Mouse (Mus musculus) limb, embryonic 11.5 days (tissue): ENCODE measurements at regions not wholly inside any gene's neighbourhood (a gene's known extent, or its start where the extent isn't known, plus 50 kb on each side); places are given as distances from the start of the nearest gene placed in this dataset.

ENCODE experiments used
- ATAC-seq: fragments of 200-750 bp; cut with Nextera tagmentation; 2 replicates; pipeline ENCODE4 v1.8.0; 2017; ENCODE audit warnings: low read depth; ENCODE audit not compliant: insufficient number of reproducible peaks, low FRiP score, low TSS enrichment
- DNase-seq: peaks from one replicate; pipeline ENCODE4 v3.0.0-alpha.2; 2015; ENCODE audit warnings: low spot score
- H3K27ac ChIP-seq: fragments of 300-500 bp; sonication (generic); replicated peaks from 2 replicates; pipeline ENCODE4 v1.5.1; 2014; ENCODE audit warnings: low read depth, mild to moderate bottlenecking, low read length
- H3K27me3 ChIP-seq: fragments of 300-500 bp; sonication (generic); 2 replicates; pipeline ENCODE4 v1.6.1; 2014; ENCODE audit warnings: mild to moderate bottlenecking, low read length, mixed read lengths; ENCODE audit not compliant: control insufficient read depth, insufficient read depth
- H3K36me3 ChIP-seq: fragments of 300-500 bp; sonication (generic); 2 replicates; pipeline ENCODE4 v1.6.1; 2014; ENCODE audit warnings: mild to moderate bottlenecking, low read length, moderate library complexity, mixed read lengths; ENCODE audit not compliant: control insufficient read depth, insufficient read depth
- H3K4me1 ChIP-seq: fragments of 300-500 bp; sonication (generic); 2 replicates; pipeline ENCODE4 v1.6.1; 2014; ENCODE audit warnings: low read length, mixed read lengths; ENCODE audit not compliant: control insufficient read depth, insufficient read depth
- H3K4me2 ChIP-seq: fragments of 300-500 bp; sonication (generic); 2 replicates; pipeline ENCODE4 v1.6.1; 2014; ENCODE audit warnings: low read depth, mild to moderate bottlenecking, moderate library complexity; ENCODE audit not compliant: severe bottlenecking
- H3K4me3 ChIP-seq: fragments of 300-500 bp; sonication (generic); 2 replicates; pipeline ENCODE4 v1.5.1; 2014; ENCODE audit warnings: low read depth, low read length
- H3K9ac ChIP-seq: fragments of 300-500 bp; sonication (generic); 2 replicates; pipeline ENCODE4 v1.6.1; 2014; ENCODE audit warnings: mild to moderate bottlenecking, low read length
- H3K9me3 ChIP-seq: fragments of 300-500 bp; sonication (generic); 2 replicates; pipeline ENCODE4 v1.6.1; 2016; ENCODE audit warnings: low read length; ENCODE audit not compliant: control insufficient read depth
- WGBS: fragments of 180-500 bp; shearing (Covaris S2); extraction: QIAGEN DNeasy Blood & Tissue Kit; methylation state at CpG from one replicate; pipeline ENCODE4 v1.1.7; 2014; 5-methylcytosine and 5-hydroxymethylcytosine counted together

GRCm38 (mm10) chr4:106017065-106017646 is 227.5 kb downstream of the Gm12728 start:
- Histone ChIP-seq H3K9me3 (no peaks in the 10 kb centered on the region), H3K27ac (no peak overlapping the region), H3K4me2 (no peak overlapping the region), H3K27me3 (no peaks in the 10 kb centered on the region), H3K4me3 (no peak overlapping the region), H3K4me1 (0 out of 2 replicates have a peak, but pooled peaks cover 7% of the 10 kb centered on the region), H3K36me3 (no peaks in the 10 kb centered on the region), H3K9ac (no peak overlapping the region)
- no peak for DNase-seq
- 80% methylated on average over 6 of the region's 6 CpGs for WGBS
- no peak for ATAC-seq

GRCm38 (mm10) chr4:106018936-106019335 is 229.3 kb downstream of the Gm12728 start:
- Histone ChIP-seq H3K9me3 (no peaks in the 10 kb centered on the region), H3K4me3 (no peak overlapping the region), H3K4me1 (0 out of 2 replicates have a peak, but pooled peaks cover 7% of the 10 kb centered on the region), H3K36me3 (no peaks in the 10 kb centered on the region), H3K27me3 (no peaks in the 10 kb centered on the region), H3K9ac (no peak overlapping the region), H3K4me2 (no peak overlapping the region), H3K27ac (no peak overlapping the region)
- WGBS, result 79% methylated on average over 4 of the region's 4 CpGs
- DNase-seq (no peak), ATAC-seq (no peak)

GRCm38 (mm10) chr4:106020338-106020737 is 230.7 kb downstream of the Gm12728 start:
- Histone ChIP-seq H3K9me3 (no peaks in the 10 kb centered on the region), H3K27me3 (no peaks in the 10 kb centered on the region), H3K4me2 (no peak overlapping the region), H3K4me3 (no peak overlapping the region), H3K9ac (no peak overlapping the region), H3K36me3 (no peaks in the 10 kb centered on the region), H3K27ac (no peak overlapping the region), H3K4me1 (0 out of 2 replicates have a peak, but pooled peaks cover 10% of the 10 kb centered on the region)
- DNase-seq (no peak), ATAC-seq (no peak)
- 30% methylated on average over 4 of the region's 4 CpGs for WGBS

DNA sequence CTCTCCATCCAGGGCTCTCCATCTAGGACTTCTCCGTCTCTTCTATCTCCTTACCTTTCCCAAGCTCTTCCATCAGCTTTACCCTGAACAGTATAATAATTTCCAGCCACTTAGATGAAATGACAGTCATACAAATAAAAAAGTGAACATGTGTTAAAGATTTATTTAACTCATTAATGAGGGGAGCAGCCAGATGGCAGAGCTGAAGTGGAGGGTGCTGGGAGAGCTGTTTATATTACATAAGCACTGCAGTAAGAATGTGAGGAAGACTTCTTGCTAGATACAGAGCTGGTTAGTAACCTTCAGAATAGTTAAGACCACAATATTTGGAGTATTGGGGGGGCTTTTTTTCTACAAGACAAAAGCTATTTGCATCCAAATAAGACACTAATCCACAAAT is 234.9 kb downstream of the Gm12728 start:
- H3K9ac ChIP-seq, result no peak overlapping the region
- WGBS, result 90% methylated on average over 1 of the region's 1 CpGs
- no peak overlapping the region for H3K4me2 ChIP-seq
- no peak for ATAC-seq
- peaks cover 23% of the 10 kb centered on the region for H3K4me1 ChIP-seq
- H3K27me3 ChIP-seq, result no peaks in the 10 kb centered on the region
- no peaks in the 10 kb centered on the region for H3K36me3 ChIP-seq
- no peaks in the 10 kb centered on the region for H3K9me3 ChIP-seq
- no peak overlapping the region for H3K27ac ChIP-seq
- no peak for DNase-seq
- no peak overlapping the region for H3K4me3 ChIP-seq

DNA sequence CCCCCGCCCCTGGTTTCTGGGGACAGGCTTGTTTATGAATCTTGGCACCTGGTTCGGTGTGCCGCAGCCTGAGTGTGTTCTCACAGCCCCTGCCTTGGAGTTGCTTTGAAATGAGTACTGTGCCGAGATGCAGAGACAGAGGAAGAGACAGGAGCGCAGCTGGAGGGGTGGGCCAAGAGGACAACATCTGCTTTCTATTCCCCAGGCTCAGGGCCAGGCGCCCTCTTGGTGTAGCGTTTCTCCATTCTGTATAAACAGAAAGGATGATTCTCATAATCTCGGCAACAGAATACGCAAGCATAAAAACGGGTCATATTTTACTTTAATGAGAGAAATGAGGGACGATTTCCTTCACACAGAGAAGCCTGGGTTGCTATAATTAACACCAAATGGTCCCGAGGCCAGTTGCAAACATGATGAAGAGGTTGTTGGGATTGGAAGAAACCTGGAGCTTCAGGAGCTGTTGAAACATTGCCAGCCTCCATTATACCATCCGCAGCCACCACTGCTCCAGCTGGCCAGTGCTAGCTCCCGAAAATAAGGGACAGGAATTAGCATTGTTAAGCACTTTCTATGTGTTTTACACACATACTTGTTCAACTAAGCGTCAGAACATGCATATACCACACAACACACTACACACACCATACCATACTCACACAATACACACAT is 236.4 kb downstream of the Gm12728 start:
- H3K4me2 ChIP-seq, result peak overlapping the region; percentile 7; the same call in 1 of the 2 replicates
- H3K9me3 ChIP-seq, result no peaks in the 10 kb centered on the region
- no peak overlapping the region for H3K9ac ChIP-seq
- 18% methylated on average over 15 of the region's 15 CpGs for WGBS
- DNase-seq, result peak; percentile 46
- peak overlapping the region; percentile 14; the same call in 1 of the 2 replicates for H3K27ac ChIP-seq
- H3K27me3 ChIP-seq, result no peaks in the 10 kb centered on the region
- H3K36me3 ChIP-seq, result no peaks in the 10 kb centered on the region
- ATAC-seq, result 0 out of 2 replicates have a peak, but pooled peaks have one; percentile 48
- peaks cover 16% of the 10 kb centered on the region for H3K4me1 ChIP-seq
- no peak overlapping the region for H3K4me3 ChIP-seq

DNA sequence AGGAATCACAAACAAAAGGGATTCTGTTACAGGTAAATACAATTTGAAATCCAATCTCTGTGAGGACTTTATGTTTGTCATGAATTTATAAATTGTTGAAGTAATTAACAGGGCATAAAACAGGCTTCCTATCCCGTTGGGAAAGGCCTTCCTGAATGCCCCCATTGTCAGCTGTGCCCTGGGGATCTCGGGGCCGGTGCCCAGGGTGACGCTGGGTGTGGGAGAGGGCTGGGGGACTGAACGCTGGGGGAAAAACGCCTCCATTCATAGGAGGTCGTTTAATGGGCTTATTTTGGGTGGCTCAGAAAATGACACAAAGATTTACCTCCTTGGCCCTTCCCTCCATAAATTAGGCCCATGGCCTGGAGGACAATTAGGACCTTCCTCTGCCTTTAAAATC is 250.7 kb downstream of the Gm12728 start:
- no peaks in the 10 kb centered on the region for H3K9me3 ChIP-seq
- H3K27me3 ChIP-seq, result no peaks in the 10 kb centered on the region
- H3K4me2 ChIP-seq, result no peak overlapping the region
- ATAC-seq (peak; percentile 72), DNase-seq (peak; percentile 51)
- peak overlapping the region; percentile 68; the same call in 1 of the 2 replicates for H3K27ac ChIP-seq
- H3K4me3 ChIP-seq, result no peak overlapping the region
- H3K9ac ChIP-seq, result no peak overlapping the region
- H3K4me1 ChIP-seq, result peaks cover 7% of the 10 kb centered on the region; the same call in 1 of the 2 replicates
- H3K36me3 ChIP-seq, result no peaks in the 10 kb centered on the region
- WGBS, result 7% methylated on average over 7 of the region's 7 CpGs

DNA sequence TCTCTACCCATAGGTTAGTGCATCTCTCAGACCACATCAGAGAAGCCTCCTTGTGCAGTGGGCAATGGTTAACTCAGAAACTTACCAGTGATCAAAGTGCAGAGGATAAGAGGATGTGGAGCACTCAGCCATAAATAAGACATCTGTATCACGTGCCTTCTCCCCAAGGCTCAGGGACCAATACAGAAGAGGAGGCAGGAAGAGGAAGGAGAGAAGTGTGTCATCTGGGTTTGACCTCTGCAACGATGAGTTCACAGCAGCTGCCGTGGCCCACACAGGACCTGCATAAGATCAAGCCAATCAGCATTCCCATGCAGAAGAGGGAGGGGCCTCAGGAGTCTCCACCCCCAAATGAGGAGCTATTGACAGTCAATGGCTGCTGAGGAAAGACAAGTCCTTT is 252.8 kb downstream of the Gm12728 start:
- no peak for ATAC-seq
- no peaks in the 10 kb centered on the region for H3K36me3 ChIP-seq
- no peaks in the 10 kb centered on the region for H3K9me3 ChIP-seq
- WGBS, result 62% methylated on average over 3 of the region's 3 CpGs
- H3K9ac ChIP-seq, result no peak overlapping the region
- no peak for DNase-seq
- H3K27me3 ChIP-seq, result no peaks in the 10 kb centered on the region
- H3K4me2 ChIP-seq, result no peak overlapping the region
- H3K4me1 ChIP-seq, result peaks cover 7% of the 10 kb centered on the region; the same call in 1 of the 2 replicates
- H3K4me3 ChIP-seq, result no peak overlapping the region
- H3K27ac ChIP-seq, result no peak overlapping the region

- DNase-seq, result no peak
- no peaks in the 10 kb centered on the region for H3K27me3 ChIP-seq
- peaks cover 7% of the 10 kb centered on the region; the same call in 1 of the 2 replicates for H3K4me1 ChIP-seq
- H3K27ac ChIP-seq, result no peak overlapping the region
- no peak overlapping the region for H3K4me2 ChIP-seq
- H3K9ac ChIP-seq, result no peak overlapping the region
- H3K9me3 ChIP-seq, result no peaks in the 10 kb centered on the region
- no peaks in the 10 kb centered on the region for H3K36me3 ChIP-seq
- ATAC-seq, result no peak
- H3K4me3 ChIP-seq, result no peak overlapping the region
- 90% methylated on average over 9 of the region's 9 CpGs for WGBS
Observed at GRCm38 (mm10) chr4:106043661-106044060, 254.0 kb downstream of the Gm12728 start.
